Mouse (Mus musculus) spleen, postnatal 36 days (tissue): ENCODE results near the gene Gm3460.
"Not testable (repeated sequence)": the region's sequence is repeated elsewhere in the genome, so short reads cannot be mapped to it uniquely, and the experiment has no call there.

Experiments used
- DNase-seq, 2 experiments: peaks; one replicate each; pipeline ENCODE4 v3.0.0; 2022; ENCODE audit warnings: low spot score in 2 of 2, mixed read lengths in 1 of 2

Gene Gm3460

DNA sequence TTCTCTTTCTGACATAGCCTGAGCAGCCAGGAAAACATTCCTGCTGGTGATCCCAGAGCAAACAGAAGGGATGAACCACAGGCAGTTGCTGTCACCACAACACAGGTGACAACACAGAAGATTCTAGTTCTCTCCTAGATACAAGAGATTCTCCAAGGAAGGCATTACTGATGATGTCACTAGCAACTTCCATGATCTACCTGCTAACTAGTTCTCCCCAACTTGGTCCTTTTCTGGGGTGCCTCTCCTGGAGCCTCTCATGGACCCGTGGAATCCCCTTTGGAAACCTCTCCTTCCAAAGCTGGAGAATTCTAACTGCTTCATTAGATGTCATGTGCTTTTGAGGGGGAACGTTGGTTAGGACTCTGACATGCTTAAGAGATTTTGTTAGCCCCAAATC, at the start of gene Gm3460:
TSS of gene Gm3460 (minus strand) at position 101 of the 400 bp plus-strand sequence.
- DNase-seq, result not testable (repeated sequence)

DNA sequence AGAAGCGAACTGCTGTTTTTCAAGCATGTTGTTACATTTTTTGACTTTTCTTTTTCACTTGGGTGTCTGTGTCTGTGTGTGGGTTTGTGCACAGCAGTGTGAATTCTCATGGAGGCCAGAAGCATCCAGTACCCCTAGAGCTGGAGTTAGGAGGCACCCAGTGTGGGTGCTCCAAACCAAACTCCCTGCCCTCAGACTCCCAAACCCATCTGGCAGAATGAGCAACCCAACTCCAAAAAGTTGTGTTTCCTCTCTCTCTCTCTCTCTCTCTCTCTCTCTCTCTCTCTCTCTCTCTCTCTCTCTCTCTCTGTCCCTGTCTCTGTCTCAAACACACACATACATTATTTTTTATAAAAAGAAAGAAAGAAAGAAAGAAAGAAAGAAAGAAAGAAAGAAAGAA, 15.8 kb downstream of the Gm3460 start:
- DNase-seq, result not testable (repeated sequence)

DNA sequence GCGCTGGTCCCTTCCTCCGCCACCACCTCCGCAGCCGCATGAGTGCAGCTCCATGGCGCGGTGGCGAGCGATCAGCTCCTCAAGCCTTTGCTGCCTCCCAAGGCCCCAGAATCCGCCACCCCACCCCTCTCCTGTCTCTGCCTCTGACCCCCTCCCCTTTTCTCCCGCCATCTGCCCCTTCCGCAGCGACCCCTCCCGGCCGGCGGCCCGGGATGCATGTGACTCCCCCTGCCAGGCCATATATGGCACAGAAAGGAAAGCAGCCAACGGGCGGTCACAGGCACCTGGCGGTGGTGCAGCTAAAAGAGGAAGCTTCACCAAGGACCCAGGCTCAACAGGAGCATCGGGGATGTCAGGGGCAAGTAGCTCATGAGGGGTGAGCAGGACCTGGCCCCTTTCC, 17.2 kb downstream of the Gm3460 start:
- DNase-seq, result not testable (repeated sequence)

DNA sequence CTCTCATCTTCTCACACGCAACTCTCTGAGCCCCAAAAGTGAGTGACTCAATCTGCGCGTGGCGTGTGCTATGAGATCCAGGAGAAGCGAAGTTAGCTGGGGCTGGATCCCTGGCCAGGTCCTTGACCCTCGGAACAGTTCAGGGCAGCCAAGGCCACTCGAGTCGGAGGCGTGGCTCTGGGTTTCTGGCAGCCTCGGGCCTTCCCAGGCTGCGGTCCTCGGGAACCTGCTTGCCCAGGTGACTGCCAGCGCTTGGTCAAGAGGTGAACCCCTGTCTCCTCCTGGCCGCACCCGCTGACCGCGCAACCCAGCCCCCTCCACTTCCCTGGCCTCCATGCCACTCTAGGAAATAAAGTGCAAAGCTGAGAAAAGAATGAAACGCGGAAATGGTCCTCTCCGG, 17.7 kb downstream of the Gm3460 start:
- not testable (repeated sequence) for DNase-seq

DNA sequence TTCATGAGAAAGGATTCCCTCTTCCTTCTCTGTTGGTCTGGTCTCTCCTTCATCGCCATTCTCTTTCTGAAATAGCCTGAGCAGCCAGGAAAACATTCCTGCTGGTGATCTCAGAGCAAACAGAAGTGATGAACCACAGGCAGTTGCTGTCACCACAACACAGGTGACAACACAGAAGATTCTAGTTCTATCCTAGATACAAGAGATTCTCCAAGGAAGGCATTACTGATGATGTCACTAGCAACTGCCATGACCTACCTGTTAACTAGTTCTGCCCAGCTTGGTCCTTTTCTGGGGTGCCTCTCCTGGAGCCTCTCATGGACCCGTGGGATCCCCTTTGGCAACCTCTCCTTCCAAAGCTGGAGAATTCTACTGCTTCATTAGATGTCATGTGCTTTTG, 31.7 kb downstream of the Gm3460 start, which contains the start of gene Gm3629:
TSS of gene Gm3629 (minus strand) at position 101 of the 400 bp plus-strand sequence.
- DNase-seq, result not testable (repeated sequence)
